Mouse (Mus musculus) hindlimb bud, embryonic 11.5 days (tissue): Measurements from ENCODE around the gene Pgm5.

Source experiments
- DNase-seq: peaks from one replicate; pipeline ENCODE4 v3.0.0-alpha.2; 2012; ENCODE audit warnings: low read depth, low spot score; ENCODE audit errors: extremely low spot score

Pgm5 gene

DNA sequence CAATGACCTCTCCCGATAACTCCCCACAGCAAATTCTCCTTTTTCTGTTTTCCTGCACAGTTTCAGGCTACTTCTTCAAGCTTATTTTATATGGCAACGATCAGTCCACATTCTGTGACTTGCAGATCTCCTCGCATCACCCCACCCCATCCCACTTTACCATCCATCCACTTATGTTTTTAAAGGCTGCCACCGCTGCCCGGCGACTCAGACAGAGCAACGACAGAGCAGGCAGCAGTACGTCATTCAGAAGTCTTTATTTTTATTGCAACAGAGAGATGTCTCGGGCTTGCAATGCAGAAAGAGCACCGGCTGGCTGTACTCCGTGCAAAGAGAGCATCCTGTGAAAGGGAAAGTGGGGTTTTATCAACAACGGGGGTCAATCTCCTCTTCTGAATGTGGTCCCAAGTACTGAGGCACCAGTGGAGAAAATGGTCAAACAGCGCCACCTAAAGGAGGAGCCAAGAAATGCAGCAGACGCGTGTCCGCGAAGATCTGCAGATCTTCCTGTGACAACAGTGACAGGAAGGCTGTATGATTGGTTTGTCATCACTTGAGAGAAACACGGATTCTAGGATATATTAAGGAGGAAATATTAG lies 9.5 kb upstream of the Pgm5 start:
- DNase-seq = peak; percentile 66

DNA sequence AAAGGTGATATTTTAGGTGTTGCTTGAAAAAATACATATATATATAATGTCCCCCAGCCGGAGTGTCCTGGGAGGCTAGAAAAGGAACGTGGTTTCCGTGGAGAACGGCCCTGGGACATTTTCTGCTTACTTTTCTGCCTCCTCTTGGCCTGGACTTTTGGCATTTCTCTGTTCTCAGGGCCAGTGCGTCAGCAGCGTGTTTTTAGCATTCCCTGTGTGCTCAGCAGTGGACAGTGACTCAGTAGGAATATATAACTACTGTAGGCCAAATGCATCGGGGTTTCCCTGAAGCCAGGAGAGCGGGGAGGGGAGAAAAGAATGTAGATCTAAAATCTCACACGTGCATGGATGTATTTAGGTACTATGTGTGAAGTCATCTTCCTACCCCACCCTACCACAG lies 3.8 kb upstream of the Pgm5 start:
- no peak for DNase-seq

GRCm38 (mm10) chr19:24861276-24861611 lies 411 bp downstream of the Pgm5 start:
- no peak for DNase-seq

DNA sequence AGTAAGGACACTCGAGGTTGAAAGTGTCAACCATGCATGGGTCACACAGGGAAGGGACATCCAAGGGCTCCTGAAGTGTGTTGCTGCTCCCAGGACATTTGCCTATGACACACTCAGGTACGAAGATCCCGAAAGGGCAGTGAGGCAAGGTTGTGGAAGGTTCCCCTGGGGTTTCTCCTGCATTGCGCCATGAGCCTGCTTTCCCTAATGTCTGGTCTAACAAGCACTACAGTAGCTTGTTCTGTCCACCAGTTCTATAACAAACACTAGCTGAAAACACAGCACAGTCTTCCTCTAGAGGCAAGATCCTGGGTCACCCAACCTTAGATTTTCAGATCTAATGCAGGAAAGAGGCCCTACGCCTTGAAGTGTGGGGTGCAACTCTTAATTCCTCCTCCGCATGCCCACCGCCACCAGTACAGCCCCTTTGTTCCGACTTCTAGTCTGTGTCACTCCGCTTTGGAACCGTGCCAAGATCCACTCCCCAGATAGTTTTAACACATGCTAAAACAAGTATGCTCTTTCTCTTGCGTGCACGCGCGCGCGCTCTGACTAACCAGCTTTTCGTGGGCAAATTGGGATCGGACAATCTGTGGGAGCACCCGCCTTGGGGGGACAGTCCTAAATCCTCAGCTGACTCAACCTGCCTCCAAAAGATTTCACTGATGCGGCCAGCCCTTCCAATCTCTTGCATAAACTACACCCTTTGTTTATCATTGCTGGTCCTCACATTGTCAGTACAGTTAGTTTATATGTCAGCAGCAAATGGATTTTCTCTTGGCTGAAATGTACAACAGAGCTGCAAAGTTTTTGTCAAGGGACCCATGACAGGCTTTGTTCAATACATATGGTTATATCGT lies 10.0 kb downstream of the Pgm5 start:
- DNase-seq = no peak

DNA sequence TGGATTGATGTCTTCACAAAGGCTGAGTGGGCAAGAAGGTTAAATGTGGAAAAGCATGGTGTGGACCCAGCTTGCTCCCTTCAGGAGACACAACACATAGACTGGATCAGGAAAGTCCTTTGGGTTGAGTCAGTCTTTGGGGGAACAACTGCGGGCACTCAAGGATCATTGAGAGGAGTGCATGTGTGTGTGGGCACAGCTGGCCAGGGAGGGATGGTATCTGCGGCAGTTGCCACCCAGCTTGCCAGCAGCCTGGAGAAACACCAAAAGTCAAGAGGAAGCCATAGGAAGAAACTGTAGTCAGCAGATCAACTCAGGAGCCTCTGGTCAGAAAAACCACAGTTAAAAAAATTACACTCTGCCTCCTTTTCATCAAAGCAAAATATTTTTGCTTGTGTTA lies 12.8 kb downstream of the Pgm5 start:
- no peak for DNase-seq

DNA sequence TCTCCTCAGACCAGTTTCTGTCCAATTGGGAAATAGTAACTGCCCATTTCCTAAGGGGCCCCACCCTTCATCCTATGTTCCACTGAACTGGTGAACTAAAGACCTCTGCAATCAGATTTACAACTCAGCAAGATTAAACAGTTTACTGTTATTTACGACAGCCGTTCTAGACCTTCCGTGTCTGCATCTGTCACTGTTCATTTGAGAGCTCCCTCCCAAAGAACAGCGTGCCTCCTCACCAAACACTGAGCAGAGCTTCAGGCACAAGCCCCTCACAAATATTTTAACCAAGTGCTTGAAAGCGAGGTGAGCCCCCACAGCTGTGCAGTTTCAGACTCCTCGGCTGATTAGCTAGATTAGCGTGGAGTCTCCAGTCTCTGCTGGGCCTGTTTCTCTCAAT lies 13.3 kb downstream of the Pgm5 start:
- DNase-seq = no peak

GRCm38 (mm10) chr19:24845007-24845546 lies 16.6 kb downstream of the Pgm5 start:
- no peak for DNase-seq

DNA sequence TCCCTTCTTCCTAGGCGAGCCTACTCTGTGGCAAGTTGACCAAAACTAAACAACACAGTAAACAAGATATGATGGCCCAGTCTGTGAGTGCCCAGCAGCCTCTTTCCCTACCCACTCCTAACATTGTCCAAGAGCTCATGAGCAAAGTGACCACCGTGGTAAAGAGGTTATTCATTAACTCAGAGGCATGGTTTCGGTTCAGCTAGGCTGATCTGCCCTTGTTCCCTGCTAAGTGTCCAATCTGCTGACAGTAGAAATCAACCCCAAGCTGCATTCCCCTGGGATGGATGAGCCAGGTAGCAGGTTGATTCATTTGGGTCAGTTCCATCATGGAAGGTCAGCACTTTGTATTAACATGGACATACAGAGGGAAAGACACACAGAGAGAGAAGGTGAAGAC lies 19.6 kb downstream of the Pgm5 start:
- DNase-seq = no peak

- DNase-seq = no peak
These were observed 37.1 kb downstream of the Pgm5 start for GRCm38 (mm10) chr19:24824517-24824916.

DNA sequence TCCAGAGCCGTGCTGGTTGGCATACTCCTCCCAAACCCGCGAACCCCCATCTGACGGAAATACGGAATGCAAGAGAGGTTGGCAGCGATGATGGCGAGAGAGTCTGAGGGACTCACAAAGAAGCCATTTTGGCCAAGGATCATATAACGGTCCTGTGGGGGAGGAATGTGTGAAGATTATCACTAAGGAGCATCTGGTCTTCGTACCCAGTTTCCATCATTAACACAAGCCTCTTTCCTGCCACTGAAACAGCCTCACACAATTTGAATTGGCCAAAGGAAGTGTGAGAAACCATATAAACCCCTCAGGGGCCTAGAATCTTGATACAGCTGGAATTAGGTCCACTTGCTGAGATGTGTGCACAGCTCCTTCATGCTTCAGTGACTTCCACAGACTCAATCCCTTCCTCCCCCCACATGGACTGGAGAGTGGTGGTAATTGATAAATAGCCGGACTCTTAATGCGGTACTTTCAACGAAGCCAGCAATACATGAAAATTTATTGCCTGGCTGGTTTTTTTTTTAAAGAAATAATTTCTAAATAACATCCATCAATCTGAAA lies 45.9 kb downstream of the Pgm5 start:
- DNase-seq = no peak

DNA sequence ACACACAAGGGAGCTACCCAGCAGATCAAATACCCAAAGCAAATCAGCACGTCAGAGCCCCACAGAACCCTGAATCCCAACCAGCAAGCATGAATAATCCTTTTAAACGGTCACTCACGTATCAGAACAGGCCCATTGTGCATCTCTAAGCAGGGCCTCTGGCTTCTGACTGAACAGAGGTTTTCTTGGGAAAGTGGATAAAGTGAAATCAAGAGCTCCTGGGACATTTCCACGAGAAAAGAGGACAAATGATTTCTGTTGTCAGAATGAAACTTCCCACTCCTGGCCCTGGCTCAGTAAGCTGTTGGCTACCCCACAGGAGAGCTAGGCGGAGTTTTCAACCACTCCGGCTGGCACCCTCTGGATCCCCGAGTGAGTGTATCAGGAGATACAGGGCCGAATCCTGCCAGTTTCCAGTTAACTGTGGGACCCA lies 48.8 kb downstream of the Pgm5 start:
- DNase-seq = no peak

DNA sequence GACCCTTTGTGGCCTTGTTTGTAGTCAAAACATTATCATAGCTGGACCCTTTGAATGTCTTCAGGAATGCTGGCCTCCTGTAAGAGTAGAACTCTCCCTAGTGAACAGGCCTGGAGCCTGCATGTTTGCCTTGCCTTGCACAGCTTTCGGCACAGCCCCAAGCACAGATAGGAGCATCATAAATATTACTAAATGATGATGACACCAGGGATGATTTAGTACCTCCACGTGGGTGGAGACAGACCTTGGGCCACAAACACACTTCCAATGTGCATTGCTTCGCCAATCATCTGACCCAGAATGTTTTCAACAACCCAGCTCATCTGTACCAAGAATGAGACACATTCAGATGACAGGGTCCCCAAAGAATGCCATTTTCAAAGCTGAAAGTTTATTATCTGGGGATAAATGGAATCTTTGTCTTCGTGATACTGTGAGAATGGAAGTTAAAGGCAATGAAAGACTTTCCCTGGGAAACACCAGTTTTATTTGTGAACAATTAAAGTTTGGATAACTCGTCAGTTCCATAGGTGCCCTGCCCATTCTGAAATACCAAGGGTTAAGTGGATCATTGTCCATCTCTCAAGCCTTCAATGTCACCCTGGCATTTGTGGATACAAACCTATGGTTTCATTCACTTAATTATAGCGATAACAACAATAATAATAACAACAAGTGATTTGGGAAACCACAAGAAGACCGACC lies 49.4 kb downstream of the Pgm5 start:
- no peak for DNase-seq

- no peak for DNase-seq
These were observed 50.2 kb downstream of the Pgm5 start for GRCm38 (mm10) chr19:24811451-24811850.

DNA sequence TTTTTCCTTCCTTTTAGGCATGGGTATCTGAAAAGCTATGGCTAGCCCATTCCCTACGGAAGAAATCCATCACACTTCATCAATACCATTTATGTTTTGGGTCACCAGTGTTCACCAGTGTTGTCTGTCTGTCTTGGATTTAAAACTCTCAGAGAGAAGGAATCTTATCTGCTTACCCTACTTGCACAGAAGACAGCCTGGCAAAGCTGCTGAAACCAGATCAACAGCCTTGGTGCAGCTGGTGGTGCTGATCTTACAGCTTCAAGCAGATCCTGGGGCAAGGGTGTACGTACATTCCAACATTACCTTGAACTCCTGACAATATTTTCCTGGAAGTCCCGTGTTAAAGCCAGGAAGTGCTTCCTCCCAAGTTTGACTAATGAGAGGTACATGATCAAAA lies 55.6 kb downstream of the Pgm5 start:
- DNase-seq = no peak

GRCm38 (mm10) chr19:24797606-24798005 lies 64.0 kb downstream of the Pgm5 start:
- no peak for DNase-seq

DNA sequence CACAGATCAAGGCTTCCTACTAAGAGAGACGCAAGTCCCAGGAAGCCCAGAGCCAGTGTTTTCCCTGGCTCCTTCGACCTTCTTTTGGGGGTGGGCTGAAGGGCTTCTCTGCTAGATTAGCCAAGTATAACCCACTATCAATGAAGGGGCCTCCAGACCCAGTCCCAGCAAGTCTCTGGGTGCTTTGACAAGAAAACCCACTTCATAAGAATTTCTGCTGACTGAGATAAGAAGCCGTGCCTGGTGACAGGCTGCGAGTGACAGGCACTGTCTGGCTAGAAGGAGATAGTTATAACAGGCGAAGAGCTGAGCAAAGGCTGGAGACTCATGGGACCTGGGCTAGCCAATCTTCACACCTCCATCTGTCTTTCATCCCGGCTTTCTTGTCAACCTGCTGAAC lies 67.3 kb downstream of the Pgm5 start:
- no peak for DNase-seq

- no peak for DNase-seq
These were observed 68.0 kb downstream of the Pgm5 start for GRCm38 (mm10) chr19:24793545-24794139.

DNA sequence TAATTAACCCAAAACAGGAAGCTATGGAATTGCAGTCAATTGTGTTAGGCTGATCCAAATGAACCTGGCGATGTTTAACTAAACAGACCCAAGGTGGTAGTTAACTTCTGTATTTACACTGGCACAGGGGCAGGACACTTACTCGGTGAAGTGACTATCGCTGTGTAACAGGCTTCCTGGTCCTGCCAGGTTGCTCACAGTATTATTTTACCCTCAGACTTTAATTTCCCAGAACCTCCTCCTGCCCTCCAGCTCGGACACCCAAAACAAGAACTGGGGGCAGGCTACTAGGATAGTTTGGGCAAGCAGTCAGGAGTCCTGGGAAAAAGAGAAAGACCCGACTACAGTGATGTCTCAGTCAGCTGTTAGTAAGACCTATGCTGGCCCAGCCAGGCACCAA lies 68.8 kb downstream of the Pgm5 start:
- no peak for DNase-seq

GRCm38 (mm10) chr19:24785898-24786297 lies 75.8 kb downstream of the Pgm5 start:
- no peak for DNase-seq

DNA sequence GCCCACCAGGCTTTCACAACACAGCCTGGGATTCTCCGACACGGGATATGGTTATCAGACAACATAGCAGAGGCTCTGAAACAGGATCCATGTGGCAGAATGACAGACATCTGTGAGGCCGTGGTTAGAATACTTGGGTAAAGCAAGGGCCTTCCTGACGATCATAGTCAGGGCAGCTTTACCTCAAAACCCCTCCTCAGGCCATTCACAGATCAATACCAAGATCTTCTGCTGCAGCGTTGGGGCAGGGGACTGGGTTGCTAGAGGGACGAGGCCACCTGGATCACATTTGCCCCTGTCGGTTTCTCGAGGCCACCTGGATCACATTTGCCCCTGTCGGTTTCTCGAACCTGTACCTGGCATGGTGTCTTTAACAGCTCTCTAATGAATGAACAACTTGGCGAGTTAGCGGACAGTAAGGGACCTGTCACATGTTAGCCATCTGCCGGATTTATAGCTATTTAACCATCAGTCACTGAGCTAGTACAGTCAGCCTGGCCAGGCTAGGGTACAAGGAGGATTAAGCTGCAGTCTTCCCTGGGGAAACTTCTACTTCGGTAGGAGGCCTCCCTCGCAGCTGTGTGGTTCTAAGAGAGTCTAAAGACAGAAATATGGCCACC lies 76.5 kb downstream of the Pgm5 start:
- no peak for DNase-seq

DNA sequence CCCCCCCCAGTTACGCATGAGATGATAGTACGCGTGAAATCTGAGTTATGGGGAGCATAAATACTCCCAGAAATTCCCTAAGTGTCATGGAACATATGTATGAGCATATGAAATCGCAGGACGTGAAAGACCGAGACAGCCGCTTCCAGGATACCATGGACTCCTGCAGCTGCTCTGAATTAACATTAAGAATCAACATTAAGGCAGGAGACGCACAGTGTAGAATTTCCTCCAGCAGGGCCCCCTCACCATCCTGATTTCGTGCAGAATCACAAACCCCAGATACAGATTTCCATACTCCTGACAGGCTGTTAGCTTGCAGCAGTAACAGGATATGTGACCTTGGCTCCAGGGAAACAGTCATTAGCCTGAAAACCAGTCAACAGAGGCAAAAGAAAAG lies 77.9 kb downstream of the Pgm5 start:
- DNase-seq = no peak
